Mouse (Mus musculus) thymus, adult 2 months (tissue): Measurements from ENCODE around the gene Cabp2.

Experiments
- CTCF ChIP-seq: fragments of 200-500 bp; IDR thresholded peaks from 2 replicates; pipeline ENCODE4 v1.5.1; 2012; ENCODE audit warnings: mild to moderate bottlenecking, control low read depth, low read length, moderate library complexity, borderline replicate concordance; ENCODE audit not compliant: control insufficient read depth, poor library complexity, insufficient read depth; ENCODE audit errors: extremely low read depth
- POLR2A ChIP-seq: fragments of 200-500 bp; IDR thresholded peaks from 2 replicates; pipeline ENCODE4 v1.6.1; 2012; ENCODE audit warnings: mild to moderate bottlenecking, low read length, control low read depth, moderate library complexity; ENCODE audit not compliant: control insufficient read depth, poor library complexity, insufficient read depth; ENCODE audit errors: extremely low read depth

DNA sequence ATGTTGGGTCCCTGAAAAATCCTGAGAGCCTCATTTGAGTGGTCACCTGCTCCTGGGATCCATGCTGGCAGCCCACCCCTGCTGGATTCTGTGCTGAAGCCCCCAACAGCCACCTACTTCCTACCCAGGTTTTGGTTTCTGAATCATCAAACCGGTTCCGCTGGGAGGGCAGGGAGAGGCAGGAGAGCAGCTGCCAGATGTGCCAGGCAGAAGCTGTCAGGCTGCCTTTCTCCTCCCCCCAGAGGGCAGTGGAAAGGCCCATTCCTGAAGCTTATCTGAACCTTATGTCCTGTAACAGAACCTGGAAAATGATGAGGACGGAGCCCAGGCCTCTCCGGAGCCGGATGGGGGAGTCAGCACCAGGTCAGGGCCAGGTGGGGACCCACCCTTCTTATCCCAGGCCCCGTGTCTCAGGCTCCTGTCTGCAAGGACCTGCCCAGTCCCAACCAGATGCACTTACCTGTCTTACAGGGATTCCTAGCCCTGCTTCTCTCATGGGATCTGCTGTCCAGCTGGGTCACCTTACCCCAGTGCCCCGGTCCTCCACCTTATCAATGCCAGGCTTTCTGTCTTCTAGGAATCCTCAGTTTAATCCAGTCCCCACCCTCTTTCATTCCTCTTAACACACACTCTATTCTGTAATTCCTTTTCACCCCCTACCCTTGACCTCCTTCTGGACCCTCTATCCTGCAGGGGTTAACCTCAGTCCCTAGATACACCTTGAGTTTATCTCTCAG, 45.5 kb downstream of the Cabp2 start:
- TF ChIP-seq CTCF (no peak), POLR2A (no peak)
